Mouse (Mus musculus) small intestine, adult 2 months (tissue): ENCODE measurements around the gene Mecr. TPM values are rescaled to one million over a fixed set of nuclear protein-coding genes. Genes with fewer than 3 reads are reported as not detected.

ENCODE experiments used
- H3K27ac ChIP-seq: fragments of 200-500 bp; 2 replicates; pipeline ENCODE4 v1.5.1; 2012; ENCODE audit warnings: low read depth, low read length, control low read depth, inconsistent platforms; ENCODE audit not compliant: insufficient read depth
- H3K27me3 ChIP-seq: fragments of 200-500 bp; 2 replicates; pipeline ENCODE4 v1.6.1; 2012; ENCODE audit warnings: mild to moderate bottlenecking, moderate library complexity, low read length, inconsistent platforms; ENCODE audit not compliant: control insufficient read depth, insufficient read depth
- H3K36me3 ChIP-seq: fragments of 200-500 bp; 2 replicates; pipeline ENCODE4 v1.6.1; 2012; ENCODE audit warnings: mild to moderate bottlenecking, low read length, control low read depth, inconsistent platforms; ENCODE audit not compliant: control insufficient read depth, insufficient read depth
- H3K4me1 ChIP-seq: fragments of 200-500 bp; 2 replicates; pipeline ENCODE4 v1.6.1; 2012; ENCODE audit warnings: low read length, inconsistent platforms, mixed read lengths; ENCODE audit not compliant: control insufficient read depth, insufficient read depth, insufficient read length
- H3K4me3 ChIP-seq: fragments of 200-500 bp; 2 replicates; pipeline ENCODE4 v1.5.1; 2012; ENCODE audit warnings: low read depth, mild to moderate bottlenecking, control low read depth, inconsistent platforms, low read length, moderate library complexity
- CTCF ChIP-seq: fragments of 200-500 bp; IDR thresholded peaks from 2 replicates; pipeline ENCODE4 v1.5.1; 2012; ENCODE audit warnings: low read depth, mild to moderate bottlenecking, control low read depth, inconsistent platforms, low read length, moderate library complexity, mixed read lengths; ENCODE audit not compliant: insufficient replicate concordance, insufficient read length; ENCODE audit errors: extremely low read depth
- POLR2A ChIP-seq: fragments of 200-500 bp; IDR thresholded peaks from 2 replicates; pipeline ENCODE4 v1.6.1; 2012; ENCODE audit warnings: low read depth, mild to moderate bottlenecking, control low read depth, inconsistent platforms, low read length, moderate library complexity
- WGBS: fragments of 180-500 bp; shearing (Covaris S2); methylation state at CpG from one replicate; pipeline ENCODE4 v1.1.7; 2018; 5-methylcytosine and 5-hydroxymethylcytosine counted together
- polyA plus RNA-seq: library from polyadenylated mRNA; depleted of rRNA; stranded (reverse); fragments of >200 nt; gene quantifications from 2 replicates; pipeline ENCODE4 v1.2.3, GENCODE M21; 2012

The Mecr gene
- polyA plus RNA-seq, 1 experiment: 20.9 TPM

GRCm38 (mm10) chr4:131860492-131861340 is 17.4 kb downstream of the Mecr start:
- Histone ChIP-seq H3K27ac (no peak overlapping the region), H3K27me3 (no peaks in the 10 kb centered on the region), H3K4me1 (no peaks in the 10 kb centered on the region), H3K36me3 (peaks cover 18% of the 10 kb centered on the region), H3K4me3 (no peak overlapping the region)
- WGBS: 45% methylated on average over 15 of the region's 15 CpGs
- TF ChIP-seq POLR2A (no peak), CTCF (peak; percentile 98; the same call in 1 of the 2 replicates)

- no peaks in the 10 kb centered on the region for H3K4me1 ChIP-seq
- no peaks in the 10 kb centered on the region for H3K27me3 ChIP-seq
- WGBS: 66% methylated on average over 4 of the region's 4 CpGs
- peaks cover 18% of the 10 kb centered on the region for H3K36me3 ChIP-seq
- H3K27ac ChIP-seq: no peak overlapping the region
- TF ChIP-seq POLR2A (no peak), CTCF (no peak)
- H3K4me3 ChIP-seq: no peak overlapping the region
Measured at GRCm38 (mm10) chr4:131861341-131861739, 18.1 kb downstream of the Mecr start.

- Histone ChIP-seq H3K36me3 (no peaks in the 10 kb centered on the region), H3K4me1 (peaks cover 5% of the 10 kb centered on the region; the same call in 1 of the 2 replicates), H3K27me3 (no peaks in the 10 kb centered on the region), H3K27ac (peak overlapping the region; percentile 78), H3K4me3 (peak overlapping the region; percentile 51)
- WGBS: 2% methylated on average over 11 of the region's 11 CpGs
- TF ChIP-seq POLR2A: no peak
- TF ChIP-seq CTCF: no peak
Measured at GRCm38 (mm10) chr4:131872672-131873292, 29.5 kb downstream of the Mecr start.

GRCm38 (mm10) chr4:131873293-131874168 is 30.3 kb downstream of the Mecr start, which contains the start of gene Srsf4:
Gene Srsf4, plus strand, starts transcription at chr4:131873617.
- no peaks in the 10 kb centered on the region for H3K27me3 ChIP-seq
- no peak for TF ChIP-seq CTCF
- TF ChIP-seq POLR2A: peak; percentile 88
- H3K27ac ChIP-seq: peak within 1 kb of the TSS; percentile 93
- WGBS: 1% methylated on average over 114 of the region's 116 CpGs
- H3K4me3 ChIP-seq: peak within 1 kb of the TSS; percentile 85
- H3K36me3 ChIP-seq: no peaks in the 10 kb centered on the region
- H3K4me1 ChIP-seq: peaks cover 5% of the 10 kb centered on the region; the same call in 1 of the 2 replicates

- Histone ChIP-seq H3K4me3 (peak overlapping the region; percentile 85), H3K4me1 (peaks cover 5% of the 10 kb centered on the region; the same call in 1 of the 2 replicates), H3K27ac (peak overlapping the region; percentile 93), H3K36me3 (no peaks in the 10 kb centered on the region), H3K27me3 (no peaks in the 10 kb centered on the region)
- WGBS: under 1% methylated on average over 20 of the region's 20 CpGs
- TF ChIP-seq POLR2A (peak; percentile 25; the same call in 1 of the 2 replicates), CTCF (no peak)
Measured at GRCm38 (mm10) chr4:131874169-131874536, 30.9 kb downstream of the Mecr start.

- Histone ChIP-seq H3K27ac (peak overlapping the region; percentile 93), H3K4me1 (peaks cover 5% of the 10 kb centered on the region; the same call in 1 of the 2 replicates), H3K27me3 (no peaks in the 10 kb centered on the region), H3K4me3 (peak overlapping the region; percentile 85), H3K36me3 (no peaks in the 10 kb centered on the region)
- under 1% methylated on average over 11 of the region's 11 CpGs for WGBS
- no peak for TF ChIP-seq CTCF
- TF ChIP-seq POLR2A: no peak
Measured at GRCm38 (mm10) chr4:131874567-131874966, 31.3 kb downstream of the Mecr start.
